Comparison of ENCODE assay signal across 8 mouse cellular contexts in genomic region chr5:33996694-33997045, GRCm38 (mm10). TPM values are rescaled to one million over a fixed set of nuclear protein-coding genes. Genes with fewer than 3 reads are reported as not detected.
DNase-seq lines count a peak whose midpoint lies in the region; ATAC-seq and TF ChIP-seq lines count a peak whose summit lies in the region.
"Had no signal": no experiment of that assay in that cellular context is flagged by ENCODE, and none has a peak within 500 bp of the region (broad histone marks: within the 10 kb centered on the region; RNA-seq: fewer than 3 reads in every experiment).

No protein-coding gene starts in this region.

- H3K9me3 ChIP-seq in lung, embryonic 15.5 days, result no peaks in the 10 kb centered on the region
- no peaks in the 10 kb centered on the region for H3K9me3 ChIP-seq in forebrain, embryonic 12.5 days
- no peaks in the 10 kb centered on the region for H3K9me3 ChIP-seq in limb, embryonic 10.5 days (replicated peaks)

- ATAC-seq in lung, embryonic 15.5 days (ENCODE audit: borderline replicate concordance, extremely low read depth, low FRiP score, low TSS enrichment), result no peak; the same call in 1 of the 2 replicates
- ATAC-seq in forebrain, embryonic 12.5 days (ENCODE audit: low FRiP score), result no peak; the same call in 1 of the 2 replicates
- ATAC-seq: activated CD4-positive, CD25-positive, alpha-beta regulatory T cell, adult 4 months had no signal

- H3K27me3 ChIP-seq in lung, embryonic 15.5 days, result peaks cover 60% of the 10 kb centered on the region
- peaks cover 28% of the 10 kb centered on the region for H3K27me3 ChIP-seq in forebrain, embryonic 12.5 days
- H3K27me3 ChIP-seq in limb, embryonic 10.5 days (ENCODE audit: low read depth, poor library complexity, severe bottlenecking), result peaks cover 73% of the 10 kb centered on the region

- H3K4me1 ChIP-seq in lung, embryonic 15.5 days, result peaks cover 22% of the 10 kb centered on the region
- peaks cover 35% of the 10 kb centered on the region for H3K4me1 ChIP-seq in forebrain, embryonic 12.5 days
- peaks cover 24% of the 10 kb centered on the region for H3K4me1 ChIP-seq in limb, embryonic 10.5 days
- peaks cover 46% of the 10 kb centered on the region for H3K4me1 ChIP-seq in olfactory bulb, adult 2 months (ENCODE audit: control insufficient read depth, insufficient read depth, low read length)

- H3K4me2 ChIP-seq in lung, embryonic 15.5 days, result peak overlapping the region; percentile 100
- peak overlapping the region; percentile 88 for H3K4me2 ChIP-seq in forebrain, embryonic 12.5 days

- H3K36me3 ChIP-seq in lung, embryonic 15.5 days, result no peaks in the 10 kb centered on the region
- peaks cover 16% of the 10 kb centered on the region for H3K36me3 ChIP-seq in forebrain, embryonic 12.5 days (replicated peaks)
- H3K36me3 ChIP-seq in limb, embryonic 10.5 days, result no peaks in the 10 kb centered on the region

- DNase-seq in lung, postnatal 14 days, result no peak
- no peak for DNase-seq in limb, embryonic 10.5 days (ENCODE audit: low spot score)
- no peak for DNase-seq in frontal cortex, postnatal 36 days (ENCODE audit: low spot score in 2 of 2)
- DNase-seq in urinary bladder, adult 2 months (ENCODE audit: low spot score), result no peak

- no peak for TF ChIP-seq CTCF in olfactory bulb, adult 2 months (IDR thresholded peaks at IDR 0.05; ENCODE audit: insufficient read depth, low read depth, low read length)

- H3K27ac ChIP-seq in lung, embryonic 15.5 days, result no peak overlapping the region
- H3K27ac ChIP-seq in forebrain, embryonic 12.5 days, result peak overlapping the region; percentile 97
- H3K27ac ChIP-seq in limb, embryonic 10.5 days, result peak overlapping the region; percentile 68
- H3K27ac ChIP-seq in olfactory bulb, adult 2 months (ENCODE audit: insufficient read depth, low read depth, low read length), result peak overlapping the region; percentile 90

- WGBS in lung, embryonic 15.5 days, result 0% methylated on average over 21 of the region's 55 CpGs
- WGBS in forebrain, embryonic 12.5 days, result under 1% methylated on average over 36 of the region's 55 CpGs
- WGBS in limb, embryonic 10.5 days, result 5% methylated on average over 51 of the region's 55 CpGs
- 10% methylated on average over 54 of the region's 55 CpGs for WGBS in olfactory bulb, adult 2 months

- peak overlapping the region; percentile 31 for H3K9ac ChIP-seq in lung, embryonic 15.5 days
- peak overlapping the region; percentile 88 for H3K9ac ChIP-seq in forebrain, embryonic 12.5 days

- peak overlapping the region; percentile 57 for H3K4me3 ChIP-seq in lung, embryonic 15.5 days
- H3K4me3 ChIP-seq in forebrain, embryonic 12.5 days (replicated peaks), result peak overlapping the region; percentile 82
- peak overlapping the region; percentile 61 for H3K4me3 ChIP-seq in limb, embryonic 10.5 days
- peak overlapping the region; percentile 86 for H3K4me3 ChIP-seq in olfactory bulb, adult 2 months (ENCODE audit: insufficient read depth, low read depth, low read length)

- no peak for TF ChIP-seq POLR2A in olfactory bulb, adult 2 months (IDR thresholded peaks at IDR 0.05; ENCODE audit: insufficient read depth, low read depth, low read length)

RNA-seq across cellular contexts. Expression of gene Nat8l, which starts 0.9 kb away (rescaled TPM):
- polyA plus RNA-seq in lung, embryonic 15.5 days (2015; fragmentation: Nextera tagmentation; extraction: Ambion mirVana), result 0.16 TPM in 2 replicates
- polyA plus RNA-seq in forebrain, embryonic 12.5 days (2016; fragmentation: Nextera tagmentation; extraction: Ambion mirVana), result 2.4 and 3.1 TPM in 2 replicates
- 0.15 and 0.18 TPM in 2 replicates for polyA plus RNA-seq in limb, embryonic 10.5 days (2016; fragmentation: Nextera tagmentation; extraction: Ambion mirVana)
- polyA plus RNA-seq in olfactory bulb, adult 2 months (2012; ENCODE audit: insufficient read depth, insufficient read length, low replicate concordance, missing spikeins), result 93.3 TPM in 1 of 2 replicates, not detected in the other
- polyA plus RNA-seq in urinary bladder, adult 2 months (2012; rRNA removed), result 1.2 and 1.5 TPM in 2 replicates
- polyA plus RNA-seq: activated CD4-positive, CD25-positive, alpha-beta regulatory T cell, adult 4 months had no signal

RNA-seq across cellular contexts. Expression of gene Gm1673, which starts 13.4 kb away (rescaled TPM):
- polyA plus RNA-seq in lung, embryonic 15.5 days (2015; fragmentation: Nextera tagmentation; extraction: Ambion mirVana), result 68.6 and 71.4 TPM in 2 replicates
- 387 and 405 TPM in 2 replicates for polyA plus RNA-seq in forebrain, embryonic 12.5 days (2016; fragmentation: Nextera tagmentation; extraction: Ambion mirVana)
- polyA plus RNA-seq in limb, embryonic 10.5 days (2016; fragmentation: Nextera tagmentation; extraction: Ambion mirVana), result 174 TPM in 2 replicates
- not detected in 2 replicates for polyA plus RNA-seq in olfactory bulb, adult 2 months (2012; ENCODE audit: insufficient read depth, insufficient read length, low replicate concordance, missing spikeins)
- polyA plus RNA-seq in urinary bladder, adult 2 months (2012; rRNA removed), result 8.4 and 8.5 TPM in 2 replicates
- polyA plus RNA-seq: activated CD4-positive, CD25-positive, alpha-beta regulatory T cell, adult 4 months had no signal
